Mouse (Mus musculus): ENCODE measurements around the gene Marveld1.

Gene Marveld1

DNA sequence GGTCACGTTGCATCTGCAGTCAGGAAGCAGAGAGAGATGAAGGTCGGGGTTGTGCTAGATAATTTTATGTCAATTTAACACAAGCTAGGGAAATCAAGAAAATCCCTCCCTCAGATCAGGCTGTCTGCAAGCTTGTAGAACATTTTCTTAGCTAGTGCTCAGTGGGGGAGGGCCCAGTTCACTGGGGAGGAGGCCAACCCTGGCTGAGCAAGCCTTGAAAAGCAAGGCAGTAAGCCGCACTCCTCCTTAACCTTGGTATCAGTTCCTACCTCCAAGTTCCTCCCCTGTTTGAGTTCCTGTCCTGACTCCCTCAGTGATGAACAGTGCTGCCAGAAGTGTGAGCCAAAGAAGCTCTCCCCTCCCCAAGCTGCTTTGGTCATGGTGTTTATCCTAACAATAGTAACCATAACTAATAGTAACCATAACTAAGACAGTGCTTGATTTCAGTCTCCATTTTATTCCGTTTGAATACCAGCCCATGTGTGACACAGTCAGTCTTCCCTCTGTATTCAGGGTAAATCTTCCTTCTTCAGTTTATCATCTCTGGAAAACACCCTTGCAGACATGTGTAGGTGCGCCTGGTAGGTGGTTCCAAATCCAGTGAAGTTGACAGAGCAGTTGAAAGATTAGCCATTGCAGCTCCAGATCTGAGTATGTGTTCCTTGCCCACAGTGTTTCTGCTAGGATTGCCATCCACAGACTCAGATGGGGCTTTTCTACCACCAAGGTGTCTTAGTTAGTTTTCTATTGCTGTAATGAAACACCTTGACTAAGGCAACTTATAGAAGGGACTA lies 7.3 kb upstream of the Marveld1 start:
- no peak for DNase-seq (ENCODE audit: low spot score in 2 of 2)

GRCm38 (mm10) chr19:42141998-42142397 lies 5.2 kb upstream of the Marveld1 start:
- no peak for DNase-seq (ENCODE audit: low spot score in 2 of 2)

DNA sequence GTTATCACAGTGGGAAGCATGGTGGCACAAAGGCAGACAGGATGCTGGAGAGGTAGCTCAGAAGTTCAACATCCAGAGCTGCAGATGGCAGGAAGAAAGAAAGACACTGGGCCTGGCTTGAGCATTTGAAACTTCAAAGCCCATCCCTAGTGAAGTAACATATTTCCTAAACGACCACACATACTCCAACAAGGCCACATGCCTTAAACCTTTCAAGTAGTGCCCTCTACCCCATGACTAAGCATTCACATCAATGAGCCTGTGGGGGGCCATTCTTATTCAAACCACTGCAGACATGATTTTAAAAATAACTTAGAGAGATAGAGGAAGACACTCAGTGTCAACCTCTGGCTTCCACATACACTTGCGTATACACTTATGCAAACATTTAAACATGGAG lies 4.4 kb upstream of the Marveld1 start:
- DNase-seq (ENCODE audit: low spot score in 2 of 2) = no peak

DNA sequence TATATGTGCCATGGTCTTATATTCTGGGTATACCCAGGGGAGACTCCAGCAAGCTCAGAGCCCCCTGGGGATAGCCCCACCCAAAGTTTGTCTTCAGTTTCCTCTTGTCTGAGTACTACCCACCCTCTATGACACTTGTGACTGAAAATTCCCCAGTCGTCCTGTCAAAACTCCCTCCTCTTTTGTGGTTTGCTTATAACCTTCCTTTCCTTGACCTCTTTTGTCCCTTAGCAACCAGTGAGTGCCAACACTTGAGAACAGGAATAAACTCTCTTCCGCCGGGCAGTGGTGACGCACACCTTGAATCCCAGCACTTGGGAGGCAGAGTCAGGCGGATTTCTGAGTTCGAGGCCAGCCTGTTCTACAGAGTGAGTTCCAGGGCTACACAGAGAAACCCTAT lies 3.1 kb upstream of the Marveld1 start:
- DNase-seq (ENCODE audit: low spot score in 2 of 2) = no peak

GRCm38 (mm10) chr19:42144541-42145167 lies 2.5 kb upstream of the Marveld1 start:
- DNase-seq (ENCODE audit: low spot score in 2 of 2) = peak; percentile 69 to 92

GRCm38 (mm10) chr19:42145210-42145609 lies 2.0 kb upstream of the Marveld1 start:
- no peak for DNase-seq (ENCODE audit: low spot score in 2 of 2)

DNA sequence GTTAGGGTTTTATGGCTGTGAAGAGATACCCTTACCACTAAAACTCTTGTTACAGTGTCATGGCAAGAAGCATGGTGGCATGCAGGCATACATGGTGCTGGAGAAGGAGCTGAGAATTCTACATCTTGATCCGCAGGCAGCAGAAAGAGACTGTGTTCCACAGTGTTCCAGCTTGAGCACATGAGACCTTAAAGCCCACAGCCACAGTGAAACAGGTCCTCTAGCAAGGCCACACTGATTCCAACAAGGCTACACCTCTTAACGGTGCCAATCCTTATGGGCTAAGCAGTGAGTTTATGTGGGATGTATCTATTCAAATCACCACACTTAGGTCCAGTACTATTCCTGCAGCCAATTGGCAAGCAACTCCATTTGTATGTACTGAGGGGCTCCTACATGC lies 1.5 kb upstream of the Marveld1 start:
- no peak for DNase-seq (ENCODE audit: low spot score in 2 of 2)

DNA sequence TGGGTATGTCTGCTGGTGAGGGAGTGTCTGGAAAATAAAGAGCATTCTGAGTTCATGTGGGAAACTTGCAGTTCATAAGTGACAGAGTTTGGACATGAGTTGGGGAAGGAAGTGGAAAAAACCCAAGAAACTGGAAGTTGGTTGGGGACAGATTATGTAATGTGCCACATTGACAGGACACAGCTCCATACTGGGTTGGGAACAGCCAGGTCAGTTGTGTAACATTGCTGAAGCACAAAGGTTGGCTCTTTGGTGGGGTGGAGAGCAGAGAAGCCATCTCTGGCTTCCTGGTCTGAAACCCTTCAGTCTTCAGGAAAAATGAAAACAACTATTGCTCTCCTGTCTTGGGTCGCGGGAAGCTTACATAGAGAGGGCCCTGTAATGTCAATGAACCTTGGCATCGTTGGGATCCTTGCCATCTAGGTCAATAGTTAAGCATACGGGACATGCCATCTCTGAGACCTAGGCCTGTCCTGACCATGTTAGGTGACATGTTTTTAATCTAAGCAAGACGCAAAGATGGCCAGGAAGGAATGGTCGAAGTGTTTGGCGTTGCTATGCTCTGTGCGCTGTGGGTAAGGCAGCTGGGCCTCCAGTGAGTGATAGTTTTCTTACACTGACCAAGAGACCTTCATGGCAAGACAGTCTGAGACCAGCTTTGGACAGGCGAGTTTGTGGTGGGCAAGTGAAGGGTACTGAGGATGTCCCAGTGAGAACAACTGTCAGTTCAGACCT lies 757 bp upstream of the Marveld1 start:
- DNase-seq (ENCODE audit: low spot score in 2 of 2) = no peak

DNA sequence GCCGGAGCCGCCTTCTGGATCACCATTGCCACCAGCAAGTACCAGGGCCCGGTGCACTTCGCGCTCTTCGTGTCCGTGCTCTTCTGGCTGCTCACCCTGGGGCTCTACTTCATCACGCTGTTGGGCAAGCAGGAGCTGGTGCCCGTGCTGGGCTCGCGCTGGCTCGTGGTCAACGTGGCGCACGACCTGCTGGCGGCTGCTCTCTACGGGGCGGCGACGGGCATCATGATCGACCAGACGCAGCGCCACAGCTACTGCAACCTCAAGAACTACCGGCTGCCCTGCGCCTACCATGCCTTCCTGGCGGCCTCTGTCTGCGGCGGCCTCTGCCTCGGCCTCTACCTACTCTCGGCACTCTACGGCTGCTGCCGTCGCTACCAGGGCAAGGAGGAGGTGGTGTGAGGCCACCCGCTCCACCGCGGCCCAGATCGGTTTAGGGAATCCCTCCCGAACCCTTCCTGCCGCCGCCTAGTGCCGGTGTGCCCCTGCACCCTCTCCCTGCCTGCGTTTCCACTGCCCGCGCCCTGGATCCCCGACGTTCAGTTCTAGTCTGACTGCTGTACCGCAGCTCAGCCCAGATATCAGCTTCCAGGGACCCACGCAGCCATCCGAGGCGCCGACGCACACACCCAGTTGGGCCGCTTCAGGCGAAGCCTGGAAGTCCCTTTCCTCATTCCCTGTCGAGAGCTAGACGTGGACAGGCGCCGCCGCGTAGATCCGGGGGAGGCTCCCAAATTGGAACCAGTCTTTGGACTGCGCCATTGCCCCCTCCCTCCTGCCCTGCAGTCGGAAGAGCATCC lies 769 bp downstream of the Marveld1 start:
- DNase-seq (ENCODE audit: low spot score in 2 of 2) = peak; percentile 73 to 76

DNA sequence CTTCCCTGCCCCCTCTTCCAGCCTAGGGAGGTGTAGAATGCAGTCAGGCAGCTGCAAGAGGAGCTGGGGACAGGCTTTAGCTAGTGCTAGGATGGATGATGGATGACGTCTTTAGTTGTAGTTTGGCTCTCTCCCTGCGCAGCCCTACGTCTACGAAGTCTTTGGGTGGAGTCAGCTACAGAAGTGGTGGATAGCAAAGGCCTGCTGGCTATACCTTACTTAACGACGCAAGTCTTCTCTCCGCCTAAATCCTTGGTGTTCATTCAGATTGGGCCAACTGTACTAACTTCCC lies 1.3 kb downstream of the Marveld1 start:
- DNase-seq (ENCODE audit: low spot score in 2 of 2) = no peak

DNA sequence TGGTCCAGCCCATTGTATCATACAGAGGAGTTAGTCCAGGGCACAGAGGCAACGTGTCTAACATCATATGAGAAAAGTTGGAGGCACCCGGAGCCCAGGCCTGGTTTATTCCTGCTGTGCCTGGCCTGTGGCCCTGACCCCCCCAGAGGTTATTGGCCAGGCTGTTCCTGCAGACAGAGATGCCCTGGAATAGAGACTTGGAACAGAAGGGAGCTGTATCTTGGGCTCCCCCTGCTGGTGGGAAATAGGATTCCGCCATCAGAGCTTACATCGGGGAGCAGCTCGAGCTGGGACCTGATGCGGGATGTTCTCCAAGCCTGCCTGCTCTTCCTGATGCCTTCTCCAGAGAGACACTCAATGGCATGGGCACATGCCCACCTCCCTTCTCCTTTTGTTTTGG lies 4.8 kb downstream of the Marveld1 start:
- DNase-seq (ENCODE audit: low spot score in 2 of 2) = peak; percentile 80 to 82

DNA sequence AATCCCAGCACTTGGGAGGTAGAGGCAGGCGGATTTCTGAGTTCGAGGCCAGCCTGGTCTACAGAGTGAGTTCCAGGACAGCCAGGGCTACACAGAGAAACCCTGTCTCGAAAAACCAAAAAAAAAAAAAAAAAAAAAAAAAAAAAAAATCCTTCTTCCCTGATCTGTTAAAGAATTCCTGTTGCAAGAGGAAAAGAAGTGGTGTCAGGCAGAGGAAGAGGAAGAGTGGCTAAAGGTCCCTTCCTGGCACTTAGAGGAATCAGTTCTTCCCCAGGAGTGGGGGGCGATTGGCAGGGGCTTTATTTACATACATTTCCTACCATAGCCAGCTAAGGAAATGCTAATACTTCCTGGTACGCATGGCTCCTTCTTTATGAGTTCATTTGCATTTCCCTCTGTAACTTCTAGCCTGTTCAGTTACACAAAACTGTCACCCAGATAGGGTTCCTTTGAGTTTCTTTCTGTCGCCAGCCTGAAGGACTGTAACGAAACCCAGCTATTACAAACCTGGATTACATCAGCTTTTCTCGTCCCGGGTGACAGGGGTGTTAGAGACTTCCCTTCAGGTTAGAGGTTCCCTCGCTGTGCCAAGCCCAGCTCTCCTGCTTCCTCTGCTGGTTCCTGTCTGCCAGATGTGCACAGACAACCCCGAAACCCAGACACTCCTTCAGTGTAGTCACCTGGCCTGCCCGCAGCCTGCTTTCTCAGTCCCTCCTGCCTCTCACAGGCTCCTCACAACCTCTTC lies 10.5 kb downstream of the Marveld1 start:
- no peak for DNase-seq (ENCODE audit: low spot score in 2 of 2)

- no peak for DNase-seq (ENCODE audit: low spot score in 2 of 2)
These were observed 11.2 kb downstream of the Marveld1 start for GRCm38 (mm10) chr19:42158246-42159017.

DNA sequence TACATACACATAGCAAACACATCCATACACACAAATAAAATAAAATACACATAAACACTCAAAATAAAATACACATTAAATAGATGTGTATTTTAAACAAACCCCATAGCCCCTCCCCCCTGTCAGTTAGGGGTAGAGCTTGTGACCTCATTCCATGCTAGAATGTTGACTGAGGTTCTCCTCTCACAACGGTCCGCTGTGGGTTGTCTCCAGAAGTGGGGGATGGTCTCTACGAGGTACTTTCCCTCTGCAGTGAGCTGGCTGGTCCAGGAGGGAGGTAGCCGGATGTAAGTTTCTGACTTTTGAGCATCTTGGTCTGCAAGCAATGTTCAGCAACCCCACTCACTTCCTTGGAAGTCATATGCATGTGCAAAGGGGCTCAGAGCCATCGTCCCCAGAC lies 16.6 kb downstream of the Marveld1 start, which contains the start of gene Zfyve27:
Gene Zfyve27 (plus strand): TSS at position 188 of the 400 bp plus-strand sequence.
- no peak for DNase-seq (ENCODE audit: low spot score in 2 of 2)

DNA sequence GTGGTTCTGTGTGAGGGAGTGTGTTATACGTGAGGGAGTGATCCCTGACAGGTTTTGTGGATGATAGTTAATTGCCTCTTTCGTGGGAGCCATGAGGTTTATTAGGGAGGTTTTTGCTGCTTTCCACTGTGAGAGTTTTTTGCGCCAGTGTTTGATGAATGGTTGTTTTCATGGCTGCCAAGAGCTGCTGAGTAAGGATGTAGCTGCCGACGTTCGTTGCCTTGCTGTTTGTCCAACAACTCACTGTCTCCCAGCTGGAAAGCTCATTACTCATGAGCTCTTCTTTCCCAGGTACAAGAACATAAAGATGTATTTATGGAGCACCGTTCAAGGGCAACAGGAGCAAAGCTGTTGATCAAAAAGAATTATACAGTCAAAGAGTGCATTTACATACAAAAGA lies 17.0 kb downstream of the Marveld1 start:
- DNase-seq (ENCODE audit: low spot score in 2 of 2) = no peak

- DNase-seq (ENCODE audit: low spot score in 2 of 2) = peak; percentile 77 to 94
These were observed 18.9 kb downstream of the Marveld1 start for GRCm38 (mm10) chr19:42166130-42166529.

- no peak for DNase-seq (ENCODE audit: low spot score in 2 of 2)
These were observed 19.6 kb downstream of the Marveld1 start for GRCm38 (mm10) chr19:42166766-42167165.

GRCm38 (mm10) chr19:42167489-42167888 lies 20.3 kb downstream of the Marveld1 start:
- DNase-seq (ENCODE audit: low spot score in 2 of 2) = no peak

GRCm38 (mm10) chr19:42169322-42169975 lies 22.2 kb downstream of the Marveld1 start:
- DNase-seq (ENCODE audit: low spot score in 2 of 2) = no peak

All from urinary bladder, postnatal 4 days (tissue).